Mouse (Mus musculus): ENCODE results near the gene Lrmda. TPM values are rescaled to one million over a fixed set of nuclear protein-coding genes. Genes with fewer than 3 reads are reported as not detected.

Lrmda gene
- total RNA-seq, 2 experiments from 2014 or later, result 0.57 to 0.62 TPM

DNA sequence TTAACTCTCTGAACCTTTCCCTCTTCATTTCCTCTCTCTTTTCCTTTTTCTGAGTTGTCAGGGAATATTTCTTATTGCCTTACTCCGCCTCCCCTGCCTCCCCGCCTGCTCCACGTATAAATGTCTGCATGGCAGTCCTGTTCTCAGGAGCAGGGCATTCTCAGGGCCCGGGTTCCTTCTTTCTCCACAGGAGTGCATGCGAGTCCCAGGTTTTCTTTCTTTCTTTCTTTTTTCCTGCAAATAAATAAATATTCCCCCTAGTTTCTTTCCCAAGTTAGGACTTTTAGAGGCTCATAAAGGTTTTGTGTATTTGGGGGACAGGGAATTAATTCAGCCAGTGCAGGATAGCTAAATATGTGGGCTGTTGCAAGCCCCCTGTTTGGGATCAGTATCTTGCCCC, 27.7 kb upstream of the Lrmda start:
- no peak for DNase-seq (ENCODE audit: low spot score in 2 of 2)

DNA sequence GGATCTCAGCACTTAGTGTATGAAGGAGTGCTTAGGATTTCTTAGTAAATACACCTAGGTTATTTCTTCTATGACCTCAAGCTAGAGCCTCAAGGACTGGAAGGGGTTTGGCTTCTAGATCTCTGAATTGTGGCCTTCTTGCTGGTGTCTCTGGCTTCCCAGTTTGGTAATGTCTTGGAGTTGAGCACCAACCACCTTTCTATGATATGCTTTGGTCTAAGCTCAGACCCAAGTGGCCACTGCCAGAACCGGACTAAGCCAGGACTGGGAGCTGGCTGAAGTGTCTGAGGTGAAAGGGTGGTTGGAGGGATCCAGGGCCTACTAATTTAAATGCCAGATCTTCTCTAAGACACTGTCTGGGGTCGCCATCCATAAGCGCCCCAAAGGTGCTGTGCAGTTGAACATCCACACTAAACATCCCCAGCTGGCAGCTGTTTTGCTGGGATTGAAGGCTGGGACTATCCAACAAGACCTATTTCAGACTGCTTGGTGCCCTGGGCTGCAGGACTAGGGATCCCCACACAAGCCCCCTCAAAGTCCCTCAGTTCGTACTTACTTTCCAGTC, 27.1 kb upstream of the Lrmda start:
- no peak for DNase-seq (ENCODE audit: low spot score in 2 of 2)

- no peak for DNase-seq (ENCODE audit: low spot score in 2 of 2)
Observed at GRCm38 (mm10) chr14:21993251-21994060, 26.1 kb upstream of the Lrmda start.

DNA sequence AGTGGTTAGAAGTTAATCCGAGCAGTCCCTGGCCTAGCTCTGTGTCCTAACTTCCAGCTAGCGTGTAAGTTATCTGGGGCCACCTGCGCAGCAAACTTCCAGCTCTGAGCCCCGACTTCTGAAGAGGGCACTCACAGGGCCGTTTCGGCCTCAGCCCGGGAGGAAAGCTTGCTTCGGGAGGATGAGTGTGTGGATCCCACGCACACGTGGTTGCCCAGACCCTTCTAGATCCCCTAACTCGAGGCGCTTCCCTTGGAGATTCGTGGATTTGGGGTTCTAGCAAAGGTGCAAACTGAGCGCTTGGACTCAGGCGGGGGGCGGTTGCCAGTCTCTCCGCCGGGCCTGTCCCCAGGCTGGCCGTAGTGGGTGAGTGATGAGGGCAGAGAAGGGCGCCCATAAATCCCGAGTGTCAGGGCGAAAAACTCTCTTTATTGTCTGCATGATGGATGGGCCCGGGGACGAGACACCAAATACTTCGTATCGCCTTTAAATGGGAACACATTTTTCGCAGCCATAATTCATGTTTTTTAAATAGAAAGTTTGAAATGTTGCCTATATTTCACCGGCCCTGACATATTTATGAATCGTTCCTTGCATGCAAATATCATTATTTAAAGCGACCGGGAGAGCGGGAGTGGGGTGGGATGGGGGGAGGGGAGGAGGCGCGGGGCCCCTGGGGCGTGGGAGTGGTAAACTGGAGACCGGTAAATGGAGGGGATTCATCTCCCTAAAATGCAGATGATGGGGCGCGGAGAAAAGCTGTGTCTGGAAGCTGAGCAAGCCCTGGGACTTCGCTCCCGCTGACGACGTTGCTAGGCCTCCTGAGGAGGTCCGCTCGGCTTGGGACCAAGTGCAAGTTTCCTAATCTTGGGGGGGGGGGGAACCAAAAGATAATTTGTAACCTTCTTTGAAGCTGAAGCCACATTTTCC, 25.2 kb upstream of the Lrmda start:
- DNase-seq (ENCODE audit: low spot score in 2 of 2), result no peak

GRCm38 (mm10) chr14:21995031-21995754, 24.3 kb upstream of the Lrmda start:
- peak; percentile 32 to 35 for DNase-seq (ENCODE audit: low spot score in 2 of 2)

- DNase-seq (ENCODE audit: low spot score in 2 of 2), result no peak
Observed at GRCm38 (mm10) chr14:21999588-21999987, 19.9 kb upstream of the Lrmda start.

GRCm38 (mm10) chr14:22003231-22003630, 16.3 kb upstream of the Lrmda start:
- DNase-seq (ENCODE audit: low spot score in 2 of 2), result no peak

- no peak for DNase-seq (ENCODE audit: low spot score in 2 of 2)
Observed at GRCm38 (mm10) chr14:22003631-22004030, 15.9 kb upstream of the Lrmda start.

DNA sequence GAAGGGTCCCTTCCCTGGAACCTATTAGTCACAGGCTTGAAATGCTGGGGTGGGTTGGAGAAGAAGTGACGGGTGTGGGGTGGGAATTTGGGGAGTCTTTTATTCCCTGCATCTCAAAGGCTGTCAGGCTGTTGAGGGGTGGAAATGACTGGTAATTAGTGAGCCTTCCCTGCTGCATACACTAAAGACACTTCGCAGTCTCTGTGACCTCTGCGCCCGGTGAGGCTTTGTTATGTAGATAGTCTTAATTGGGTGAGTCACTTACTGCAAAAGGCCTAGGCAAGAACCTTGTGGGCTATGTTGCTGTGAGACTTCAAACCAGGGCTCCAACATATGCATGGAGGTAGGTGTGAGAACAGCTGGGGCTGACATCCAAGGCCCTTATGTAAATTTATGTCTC, 14.6 kb upstream of the Lrmda start:
- DNase-seq (ENCODE audit: low spot score in 2 of 2), result no peak

DNA sequence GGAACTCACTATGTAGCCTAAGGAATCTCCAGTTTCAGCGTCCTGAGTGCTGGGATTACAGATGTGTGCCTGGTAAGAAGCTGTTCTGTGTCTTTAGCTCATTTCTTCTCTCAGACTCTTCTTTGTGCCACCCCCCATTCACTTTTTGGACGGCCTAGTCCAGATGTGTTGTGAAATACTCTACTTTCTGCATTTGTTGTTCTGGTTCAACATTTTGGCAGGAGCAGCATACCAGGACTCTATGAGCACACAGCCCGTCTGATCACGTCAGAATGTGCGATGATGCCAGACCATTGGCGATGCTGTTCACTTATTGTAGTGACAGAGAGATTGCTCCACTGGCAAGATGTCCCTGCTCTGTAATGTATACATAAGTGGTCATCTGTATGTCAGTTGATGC, 12.5 kb upstream of the Lrmda start:
- DNase-seq (ENCODE audit: low spot score in 2 of 2), result no peak

DNA sequence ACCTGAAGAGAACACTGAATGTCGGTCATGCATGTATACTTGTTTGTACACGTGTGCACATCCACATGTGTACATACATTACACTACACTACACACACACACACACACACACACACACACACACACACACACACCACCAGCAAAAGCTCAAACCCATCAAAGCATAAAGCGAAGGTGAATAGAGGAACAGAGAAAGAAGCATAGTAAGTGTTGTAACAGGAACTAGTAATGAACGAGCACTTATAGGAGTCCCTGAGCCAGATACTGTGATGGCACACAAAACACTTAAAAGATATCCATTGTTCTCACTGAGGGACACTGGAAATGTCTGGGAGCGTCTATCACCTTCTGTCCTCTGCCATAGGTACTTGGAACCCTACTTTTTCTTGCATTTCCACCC, 5.2 kb upstream of the Lrmda start:
- no peak for DNase-seq (ENCODE audit: low spot score in 2 of 2)

- no peak for DNase-seq (ENCODE audit: low spot score in 2 of 2)
Observed at GRCm38 (mm10) chr14:22014781-22015180, 4.7 kb upstream of the Lrmda start.

DNA sequence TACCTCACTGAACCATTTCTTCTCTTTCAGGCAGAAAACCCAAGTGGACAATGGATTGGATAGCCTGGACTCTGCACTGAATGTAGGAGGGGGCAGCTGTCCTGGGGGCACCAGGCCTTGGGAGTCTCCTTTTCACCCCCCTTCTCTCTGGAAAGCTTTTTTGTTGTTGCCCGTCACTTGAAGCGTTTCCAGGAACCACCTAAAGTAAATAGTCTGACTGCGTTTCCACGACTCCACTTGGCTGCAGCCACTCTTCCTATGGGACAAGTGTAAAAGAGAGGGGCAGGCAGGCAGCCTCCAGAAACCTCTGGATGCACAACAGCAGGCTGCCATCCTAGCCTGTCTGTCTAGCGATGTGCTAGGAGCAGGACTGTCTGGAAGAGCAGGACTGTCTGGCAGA, 2.5 kb upstream of the Lrmda start:
- no peak for DNase-seq (ENCODE audit: low spot score in 2 of 2)

- DNase-seq (ENCODE audit: low spot score in 2 of 2), result no peak
Observed at GRCm38 (mm10) chr14:22019949-22020845, 685 bp downstream of the Lrmda start.

DNA sequence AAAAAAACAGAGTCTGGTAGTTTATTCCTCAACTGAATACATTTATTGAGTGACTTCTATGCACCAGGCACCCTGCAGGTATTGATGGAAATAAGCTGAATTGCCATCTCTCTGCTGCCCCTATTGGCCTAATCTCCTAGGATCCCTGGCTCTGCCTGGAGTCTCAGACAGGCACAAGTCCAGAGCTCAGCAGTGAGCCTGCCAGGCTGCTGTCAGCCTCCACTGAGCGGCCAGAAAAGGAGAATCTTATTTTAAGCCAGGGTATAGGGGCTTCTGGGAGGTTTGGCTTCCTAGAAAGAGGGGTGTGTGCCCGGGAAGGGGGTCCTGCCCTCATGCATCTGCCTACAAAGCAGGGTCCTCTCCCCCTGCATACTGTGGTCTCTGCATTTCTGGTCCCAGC, 1.4 kb downstream of the Lrmda start:
- DNase-seq (ENCODE audit: low spot score in 2 of 2), result peak; percentile 43 to 63

- no peak for DNase-seq (ENCODE audit: low spot score in 2 of 2)
Observed at GRCm38 (mm10) chr14:22023533-22023932, 4.0 kb downstream of the Lrmda start.

- no peak for DNase-seq (ENCODE audit: low spot score in 2 of 2)
Observed at GRCm38 (mm10) chr14:22035900-22036299, 16.4 kb downstream of the Lrmda start.

- DNase-seq (ENCODE audit: low spot score in 2 of 2), result no peak
Observed at GRCm38 (mm10) chr14:22036338-22036737, 16.8 kb downstream of the Lrmda start.

- DNase-seq (ENCODE audit: low spot score in 2 of 2), result no peak
Observed at GRCm38 (mm10) chr14:22036802-22037497, 17.4 kb downstream of the Lrmda start.
